Mouse (Mus musculus) mammary gland, adult 2 months (tissue): ENCODE results near the gene Olfr1394. TPM values are rescaled to one million over a fixed set of nuclear protein-coding genes. Genes with fewer than 3 reads are reported as not detected.

Experiments
- polyA plus RNA-seq: library from polyadenylated mRNA; depleted of rRNA; stranded (reverse); fragments of >200 nt; gene quantifications from 2 replicates; pipeline ENCODE4 v1.2.3, GENCODE M21; 2012; ENCODE audit warnings: low replicate concordance; rRNA removed

The Olfr1394 gene
- not detected in 2 replicates for polyA plus RNA-seq

DNA sequence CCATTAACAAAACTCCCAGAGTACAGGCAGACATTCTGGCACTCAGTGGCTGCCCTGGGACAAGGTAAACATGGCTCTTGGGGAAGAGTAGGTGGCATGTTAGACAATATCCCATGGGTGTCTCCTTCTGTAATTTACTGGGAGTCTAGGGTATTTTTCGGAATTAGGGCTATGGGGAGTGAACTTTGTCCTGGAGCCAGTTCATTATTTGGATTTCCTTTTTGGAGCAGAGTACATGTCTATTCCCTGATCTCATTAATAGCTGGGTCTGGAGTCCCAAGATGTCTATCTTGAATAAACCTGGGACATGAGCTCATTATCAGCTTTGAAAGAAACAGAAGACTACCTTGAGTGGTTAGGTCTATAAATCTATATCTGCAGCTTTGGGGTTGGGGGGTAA, at the start of gene Olfr1394:
Olfr1394 (plus strand) TSS at position 301 of the 400 bp plus-strand sequence.

DNA sequence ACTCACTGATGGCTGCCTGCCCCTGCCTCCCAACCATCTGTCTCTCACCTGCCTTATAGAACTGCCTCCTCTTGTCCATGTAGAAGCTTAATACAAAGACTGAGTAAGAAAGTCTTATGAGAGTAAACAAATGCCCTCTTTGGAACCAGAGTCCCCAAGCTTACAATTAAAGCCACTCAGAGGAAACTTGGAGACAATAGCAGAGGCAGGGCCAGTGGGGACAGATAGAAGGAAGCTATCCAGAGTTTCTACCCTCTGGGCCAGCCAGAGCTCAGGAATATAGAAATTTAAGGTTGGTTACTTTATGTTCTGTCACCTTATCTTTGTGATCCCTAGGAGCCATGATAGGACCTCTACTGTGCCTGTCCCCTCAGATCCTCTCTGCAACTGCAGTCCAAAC, 39.4 kb upstream of the Olfr1394 start, which contains the start of gene Olfr1396:
Olfr1396 (minus strand) TSS at position 101 of the 400 bp plus-strand sequence.

DNA sequence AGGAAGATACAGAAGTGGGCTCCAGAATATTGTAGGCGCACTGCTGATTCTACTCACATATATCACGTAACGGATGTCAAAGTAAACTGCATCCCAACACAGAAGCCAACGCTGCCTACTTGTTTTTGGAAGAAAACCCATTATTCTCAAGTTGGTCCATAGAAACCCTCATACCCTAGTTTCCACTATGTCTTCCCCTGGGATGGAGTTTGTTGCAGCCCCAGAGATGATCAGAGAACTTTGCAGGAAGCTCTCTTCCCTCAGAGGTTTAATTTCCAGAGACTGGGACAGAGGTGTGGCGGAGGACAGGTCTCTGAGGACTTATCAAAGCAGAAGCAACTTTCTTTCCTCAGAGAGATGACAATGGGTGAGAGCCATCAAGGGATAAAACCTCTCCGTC, 12.2 kb upstream of the Olfr1394 start, which contains the start of gene Olfr1395:
Olfr1395 (plus strand) TSS at position 301 of the 400 bp plus-strand sequence.

DNA sequence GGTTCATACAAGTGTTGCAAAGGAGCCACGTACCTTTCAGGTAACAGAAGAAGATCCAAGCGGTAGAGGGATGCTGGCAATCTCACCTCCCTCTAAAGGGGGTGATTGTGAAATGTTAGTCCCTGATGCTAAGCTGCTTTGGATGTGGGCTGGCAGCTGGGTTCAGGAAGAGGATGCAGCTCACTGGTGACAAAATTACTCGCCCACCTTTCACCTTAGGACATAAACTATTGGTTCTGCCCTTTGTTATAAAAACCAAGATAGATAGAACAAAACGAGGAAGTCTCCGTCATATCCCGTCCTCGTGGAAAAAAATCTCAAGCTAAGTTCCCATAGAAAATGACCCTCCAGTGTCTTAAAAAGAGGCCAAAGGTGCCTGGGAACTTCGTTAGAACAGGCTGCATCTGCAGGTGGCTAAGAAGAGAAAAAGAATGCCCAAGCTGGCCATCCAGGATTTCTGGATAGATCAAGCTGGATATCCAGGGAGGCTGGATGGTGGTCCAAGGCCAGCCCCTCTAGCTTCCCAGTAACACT, 32.8 kb downstream of the Olfr1394 start, which contains the start of gene Btnl9:
Btnl9 (minus strand) TSS at position 205 of the 534 bp plus-strand sequence.

DNA sequence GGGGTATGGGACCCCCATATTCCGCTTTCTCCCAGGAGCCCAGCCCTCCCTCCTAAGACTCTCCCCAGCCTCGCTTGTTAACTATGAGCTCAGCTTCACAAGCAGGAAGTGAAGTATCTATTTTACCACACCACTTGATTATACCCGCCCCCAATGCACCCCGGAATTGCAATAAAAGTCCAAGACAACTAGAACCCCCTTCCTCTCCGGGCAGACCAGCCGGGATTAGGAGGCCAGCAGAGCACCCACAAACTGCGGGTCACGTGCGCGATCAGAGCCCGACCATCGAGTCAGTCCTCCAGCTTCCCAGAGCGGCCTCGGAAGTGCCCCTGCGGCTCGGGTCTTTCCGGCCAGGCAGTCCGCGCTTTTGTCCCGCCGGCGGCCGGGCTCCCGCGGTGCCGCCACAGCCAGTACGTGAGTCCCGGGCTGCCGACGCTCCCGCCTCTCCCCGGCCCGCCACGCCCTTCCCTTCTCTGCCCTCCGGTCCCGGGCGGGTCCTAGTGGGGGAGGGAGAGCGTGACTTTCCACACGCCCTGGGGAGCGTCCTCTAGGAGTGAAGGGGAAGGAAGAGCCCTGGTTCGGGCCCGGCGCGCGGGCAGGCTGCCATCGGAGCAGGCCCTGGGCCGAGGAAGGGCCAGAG, 49.1 kb downstream of the Olfr1394 start, which contains the start of gene Zfp62:
Zfp62 (plus strand) TSS at position 164 of the 640 bp plus-strand sequence.

Other genes with a start within 250 kb of the Olfr1394 start
- gene Psme2b, start 208.2 kb upstream of the Olfr1394 start, polyA plus RNA-seq, result 10.3 and 17.1 TPM in 2 replicates
- 0.11 and 0.16 TPM in 2 replicates for gene Olfr56, start 175.5 kb upstream of the Olfr1394 start, polyA plus RNA-seq
- 10.4 and 15.4 TPM in 2 replicates for gene 9930111J21Rik1, start 175.0 kb upstream of the Olfr1394 start, polyA plus RNA-seq
- gene Gm12185, start 162.2 kb upstream of the Olfr1394 start, polyA plus RNA-seq, result 0.35 and 1.3 TPM in 2 replicates
- gene Tgtp1, start 160.2 kb upstream of the Olfr1394 start, polyA plus RNA-seq, result 3.6 and 7.0 TPM in 2 replicates
- gene 9930111J21Rik2, start 103.1 kb upstream of the Olfr1394 start, polyA plus RNA-seq, result 6.7 and 7.0 TPM in 2 replicates
- gene Tgtp2, start 90.2 kb upstream of the Olfr1394 start, polyA plus RNA-seq, result 10.1 and 32.6 TPM in 2 replicates
- 15.1 and 19.8 TPM in 2 replicates for gene Ifi47, start 77.8 kb upstream of the Olfr1394 start, polyA plus RNA-seq
- gene Olfr1396, start 39.5 kb upstream of the Olfr1394 start, polyA plus RNA-seq, result 0.97 and 2.1 TPM in 2 replicates
- not detected in 2 replicates for gene Olfr1395, start 12.1 kb upstream of the Olfr1394 start, polyA plus RNA-seq
- gene Btnl9, start 32.8 kb downstream of the Olfr1394 start, polyA plus RNA-seq, result 35.1 and 63.1 TPM in 2 replicates
- gene Zfp62, start 48.9 kb downstream of the Olfr1394 start, polyA plus RNA-seq, result 2.8 and 3.1 TPM in 2 replicates
- gene Mgat1, start 89.8 kb downstream of the Olfr1394 start, polyA plus RNA-seq, result 152 and 226 TPM in 2 replicates
- 0.13 and 0.14 TPM in 2 replicates for gene Olfr1393, start 123.9 kb downstream of the Olfr1394 start, polyA plus RNA-seq
- 0.04 TPM in 1 of 2 replicates, not detected in the other for gene Olfr1392, start 130.9 kb downstream of the Olfr1394 start, polyA plus RNA-seq
- not detected in 2 replicates for gene Olfr10, start 150.4 kb downstream of the Olfr1394 start, polyA plus RNA-seq
- gene Olfr1391, start 168.4 kb downstream of the Olfr1394 start, polyA plus RNA-seq, result not detected in 2 replicates
- not detected in 2 replicates for gene Olfr1390, start 180.8 kb downstream of the Olfr1394 start, polyA plus RNA-seq